Mouse (Mus musculus) urinary bladder, postnatal 10 days (tissue): ENCODE results near the gene Ephx3.
A peak's percentile ranks its signal among the peaks of the same experiment; 100 is the strongest.

Source experiments
- DNase-seq: peaks from one replicate; pipeline ENCODE4 v3.0.0; 2022; ENCODE audit warnings: low spot score

Gene Ephx3

GRCm38 (mm10) chr17:32173166-32173565 is 16.2 kb downstream of the Ephx3 start:
- DNase-seq: no peak

GRCm38 (mm10) chr17:32172485-32172884 is 16.9 kb downstream of the Ephx3 start:
- no peak for DNase-seq

- DNase-seq: no peak
These were observed 19.7 kb downstream of the Ephx3 start for GRCm38 (mm10) chr17:32169518-32170225.

GRCm38 (mm10) chr17:32166687-32167086 is 22.7 kb downstream of the Ephx3 start, which contains the start of gene Notch3:
TSS of gene Notch3 (minus strand) at chr17:32166852.
- DNase-seq: no peak

- no peak for DNase-seq
These were observed 23.4 kb downstream of the Ephx3 start for GRCm38 (mm10) chr17:32165803-32166595.

- DNase-seq: no peak
These were observed 24.0 kb downstream of the Ephx3 start for GRCm38 (mm10) chr17:32165266-32165802.

GRCm38 (mm10) chr17:32164780-32165179 is 24.6 kb downstream of the Ephx3 start:
- no peak for DNase-seq

- DNase-seq: no peak
These were observed 25.3 kb downstream of the Ephx3 start for GRCm38 (mm10) chr17:32163910-32164650.

- peak; percentile 62 for DNase-seq
These were observed 27.1 kb downstream of the Ephx3 start for GRCm38 (mm10) chr17:32162112-32162850.

- DNase-seq: no peak
These were observed 28.5 kb downstream of the Ephx3 start for GRCm38 (mm10) chr17:32160882-32161281.

- no peak for DNase-seq
These were observed 30.5 kb downstream of the Ephx3 start for GRCm38 (mm10) chr17:32158841-32159240.

- DNase-seq: no peak
These were observed 42.6 kb downstream of the Ephx3 start for GRCm38 (mm10) chr17:32146718-32147117.

- DNase-seq: peak; percentile 56
These were observed 46.2 kb downstream of the Ephx3 start for GRCm38 (mm10) chr17:32142907-32143854.

- no peak for DNase-seq
These were observed 47.1 kb downstream of the Ephx3 start for GRCm38 (mm10) chr17:32142234-32142633.
